Mouse (Mus musculus) ES-Bruce4 (cell line): ENCODE measurements around the gene Rabac1.

Experiments
- CTCF ChIP-seq: IDR thresholded peaks from one replicate; pipeline ENCODE4 v1.8.1; 2011; ENCODE audit warnings: low read depth, low read length
- EP300 ChIP-seq: IDR thresholded peaks from 2 replicates; pipeline ENCODE4 v1.6.1; 2011; ENCODE audit warnings: low read depth, low read length; ENCODE audit not compliant: insufficient read depth
- POLR2A ChIP-seq: IDR thresholded peaks from one replicate; pipeline ENCODE4 v1.8.1; 2011; ENCODE audit warnings: low read length; ENCODE audit not compliant: insufficient read depth

GRCm38 (mm10) chr7:24980439-24980838, 7.9 kb upstream of the Rabac1 start:
- TF ChIP-seq CTCF, result no peak
- TF ChIP-seq POLR2A, result no peak
- no peak for TF ChIP-seq EP300
